Mouse (Mus musculus) heart, adult 9 months (tissue): ENCODE results near the gene Tbx4.

Experiments
- DNase-seq, 2 experiments: peaks; one replicate each; pipeline ENCODE4 v3.0.0; 2022; ENCODE audit warnings: low spot score in 2 of 2

Tbx4 gene

DNA sequence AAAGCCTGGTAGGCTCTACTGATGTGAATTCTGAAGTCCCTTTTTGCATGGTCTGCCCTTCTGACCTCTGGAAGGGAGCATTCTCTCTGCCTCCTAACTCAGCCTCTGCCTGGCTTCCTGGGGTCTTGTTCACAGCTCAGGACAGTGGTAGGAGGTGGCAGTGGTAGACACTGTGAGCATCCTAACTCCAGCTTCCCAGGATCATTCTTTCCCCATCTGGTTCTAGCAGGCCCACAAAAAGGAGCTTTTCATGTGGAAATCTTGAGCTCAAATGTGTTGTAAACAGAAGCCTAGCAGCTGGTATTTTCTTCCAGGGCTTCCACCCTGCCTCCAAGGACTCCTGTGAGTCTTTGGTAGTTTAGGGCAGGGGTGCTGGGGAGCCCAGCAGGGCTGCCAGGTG, 14.1 kb downstream of the Tbx4 start:
- no peak for DNase-seq

DNA sequence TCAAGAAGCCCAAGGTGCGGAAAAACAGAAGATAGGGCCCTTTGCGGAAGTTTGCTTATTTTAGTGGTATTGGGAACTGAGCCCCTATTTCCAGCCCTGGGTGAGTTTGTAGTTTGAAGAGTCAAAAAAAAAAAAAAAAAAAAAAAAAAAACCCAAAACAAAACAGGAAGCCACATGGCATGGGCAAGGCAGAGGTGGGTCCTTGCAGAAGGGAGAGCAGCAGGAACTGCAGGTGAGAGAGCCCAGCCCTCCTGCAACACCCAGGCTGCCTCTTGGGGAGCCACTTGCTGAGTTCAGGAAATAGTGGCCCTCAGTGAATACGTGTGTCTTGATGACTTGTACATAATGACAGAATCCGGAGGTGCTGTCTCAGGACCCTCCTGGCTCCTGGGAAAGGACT, 23.3 kb downstream of the Tbx4 start:
- no peak for DNase-seq

DNA sequence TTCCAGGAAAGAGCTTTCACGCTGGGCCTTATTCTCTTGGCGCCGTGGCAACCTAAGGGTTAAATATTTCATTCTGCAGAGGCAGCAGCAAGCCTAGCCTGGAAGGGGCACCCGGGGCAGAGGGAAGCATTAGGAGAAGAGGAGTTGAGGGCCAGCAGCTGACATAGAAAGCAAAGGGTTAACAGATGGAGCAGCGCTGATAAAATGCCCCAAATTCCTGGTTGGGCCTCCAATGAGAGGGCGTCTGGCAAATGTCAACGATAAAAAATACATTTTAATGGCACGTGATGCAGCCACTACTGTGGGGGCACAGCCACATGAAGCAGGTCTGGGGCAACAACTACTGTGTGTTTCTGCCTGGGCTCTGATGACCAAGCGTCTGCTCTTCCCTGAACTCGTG, 23.9 kb downstream of the Tbx4 start:
- no peak for DNase-seq

DNA sequence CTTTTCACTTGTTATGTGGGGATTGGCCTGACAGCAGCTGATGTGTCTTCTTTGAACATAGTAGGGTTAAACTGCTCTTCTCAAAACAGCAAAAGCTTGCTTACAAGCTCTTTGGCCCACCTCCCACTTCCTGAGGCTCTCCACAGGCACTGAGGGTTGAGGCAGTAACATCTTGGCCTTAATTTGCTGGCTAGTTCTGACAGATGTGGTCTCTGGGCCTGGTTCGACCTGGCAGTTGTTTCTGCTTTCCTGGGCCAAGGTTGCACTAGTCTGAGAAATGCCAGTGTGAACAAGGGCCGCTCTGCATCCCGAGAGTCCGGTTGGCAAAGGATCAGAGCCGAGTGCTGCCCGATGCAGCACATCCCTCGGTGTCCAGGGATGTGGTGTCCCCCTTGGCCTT, 27.3 kb downstream of the Tbx4 start:
- DNase-seq, result no peak

DNA sequence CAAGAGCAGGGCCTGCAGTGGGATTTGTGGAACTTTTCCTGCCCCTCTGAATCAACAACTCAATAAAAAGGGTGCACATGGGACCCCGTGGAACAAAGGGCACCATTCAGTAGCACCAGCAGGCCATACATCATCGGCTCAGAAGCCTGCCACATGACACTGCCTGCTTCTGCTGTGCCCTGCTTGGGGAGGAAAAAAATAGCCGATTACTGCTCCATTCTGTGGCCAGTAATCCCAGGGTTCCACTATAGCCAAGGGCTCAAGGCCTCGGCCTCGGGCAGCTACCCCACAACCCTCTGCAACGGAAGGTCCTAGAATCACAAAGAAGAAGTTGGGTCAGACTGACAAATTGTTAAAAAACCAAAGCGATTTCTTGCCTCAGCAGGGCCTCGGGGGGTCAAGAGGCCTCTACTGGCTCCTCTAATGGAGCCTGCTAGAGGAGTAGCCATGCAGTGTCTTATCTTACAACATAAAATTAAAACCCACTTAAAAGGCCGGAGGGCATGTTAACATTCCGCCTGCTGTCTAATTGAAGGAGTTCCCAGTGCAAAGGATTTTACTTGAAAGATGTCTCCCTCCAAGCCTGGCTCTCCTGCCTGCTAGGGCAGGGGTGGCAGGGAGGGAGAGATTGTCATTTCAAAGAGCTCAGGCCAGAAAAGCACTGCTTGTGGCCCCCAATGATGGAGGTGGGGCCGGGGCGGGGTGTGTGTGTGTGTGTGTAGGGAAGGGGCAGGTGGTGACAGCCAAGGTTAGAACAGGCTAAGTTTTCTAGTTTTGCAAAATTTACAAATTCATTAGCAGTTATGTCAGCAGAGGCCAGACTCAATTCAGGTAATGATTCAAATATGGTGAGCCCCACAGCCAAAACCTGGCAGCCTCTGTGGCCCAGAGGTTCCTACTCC, 31.1 kb downstream of the Tbx4 start:
- no peak for DNase-seq

DNA sequence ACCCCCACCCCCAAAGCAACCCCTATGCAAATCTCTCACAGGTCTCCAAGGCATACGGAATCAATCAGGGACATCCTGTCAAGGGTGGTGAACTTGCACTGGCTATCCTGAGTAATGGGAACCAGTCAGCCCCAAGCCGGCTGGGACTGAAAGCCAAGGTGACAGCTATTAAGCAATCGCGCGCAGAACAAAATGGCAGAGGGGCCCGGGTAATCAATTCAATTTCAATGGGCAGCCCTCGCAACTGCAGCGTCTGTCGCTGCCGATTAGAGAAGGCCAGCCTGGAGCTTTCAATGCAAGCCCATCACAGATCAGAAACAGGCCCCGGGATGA, 31.7 kb downstream of the Tbx4 start:
- no peak for DNase-seq

DNA sequence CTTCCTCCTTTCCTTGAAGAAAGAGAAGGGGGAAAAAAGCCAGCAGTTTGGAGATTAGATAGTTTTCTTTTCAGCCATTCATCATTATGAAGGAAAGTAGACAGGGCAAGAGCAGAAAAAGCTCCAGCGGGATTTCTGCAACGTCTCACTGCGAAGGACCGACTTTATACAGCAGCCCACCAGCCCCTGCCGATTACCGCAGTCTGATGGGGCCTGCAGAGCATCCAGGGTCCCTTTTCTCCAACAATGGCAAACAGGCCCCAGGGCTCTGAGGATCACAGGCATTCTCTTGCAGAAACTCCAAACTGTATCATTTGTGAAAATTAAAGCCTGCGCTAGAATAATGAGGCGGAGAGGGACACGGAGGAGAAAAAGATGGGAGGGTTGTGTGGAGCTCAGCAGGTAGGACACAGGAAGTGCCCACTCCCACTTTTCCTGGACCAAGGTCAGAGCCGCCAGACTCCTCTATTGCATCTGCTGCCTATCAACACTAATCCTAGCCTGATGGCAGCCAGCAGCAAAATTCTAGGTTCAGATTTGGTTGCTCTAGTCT, 32.2 kb downstream of the Tbx4 start:
- no peak for DNase-seq

DNA sequence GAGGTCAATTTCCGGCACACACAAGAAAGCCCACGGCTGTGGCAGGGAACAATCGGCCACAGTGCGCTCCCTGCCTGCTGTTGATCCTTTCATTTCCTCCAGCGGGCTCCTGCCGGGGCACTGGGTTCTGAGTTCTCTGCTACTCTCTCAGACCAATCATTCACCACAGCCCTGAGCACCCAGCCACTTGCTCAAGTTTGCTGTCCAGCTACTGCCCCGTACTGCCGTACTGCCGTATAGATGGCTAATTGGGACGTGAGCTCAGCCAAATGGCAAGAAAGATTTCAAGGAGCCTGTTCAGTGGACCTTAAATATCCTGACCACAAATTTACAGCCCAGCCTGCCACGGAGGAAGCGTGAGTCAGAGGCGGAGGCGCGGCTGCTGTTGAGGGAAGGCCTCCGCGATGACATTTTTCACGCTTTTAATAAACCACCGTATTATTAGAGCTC, 39.1 kb downstream of the Tbx4 start:
- peak; percentile 17 to 22 for DNase-seq

DNA sequence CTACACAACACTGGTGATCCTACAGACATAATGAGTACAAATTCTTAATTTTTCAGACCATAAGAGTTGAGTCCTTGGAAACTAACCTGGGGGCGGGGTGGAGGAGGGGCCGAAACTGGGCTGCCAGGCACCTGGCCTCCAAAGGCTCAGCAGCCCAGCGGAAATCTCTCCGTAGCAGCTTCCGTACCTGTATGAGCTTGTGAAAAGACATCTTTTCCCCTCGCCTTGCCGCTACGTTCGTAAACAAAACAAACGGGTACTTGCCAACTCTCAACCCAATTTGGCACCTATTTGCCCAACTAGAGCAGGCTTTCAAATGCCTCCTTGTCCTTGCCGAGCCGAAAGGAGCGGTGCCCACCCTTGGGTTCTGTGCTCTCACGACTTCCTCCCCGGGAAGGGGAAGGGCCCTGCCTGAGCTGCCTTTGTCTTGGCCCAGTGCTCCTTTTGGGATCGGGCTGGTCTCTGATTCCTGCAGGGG, 40.1 kb downstream of the Tbx4 start:
- no peak for DNase-seq

DNA sequence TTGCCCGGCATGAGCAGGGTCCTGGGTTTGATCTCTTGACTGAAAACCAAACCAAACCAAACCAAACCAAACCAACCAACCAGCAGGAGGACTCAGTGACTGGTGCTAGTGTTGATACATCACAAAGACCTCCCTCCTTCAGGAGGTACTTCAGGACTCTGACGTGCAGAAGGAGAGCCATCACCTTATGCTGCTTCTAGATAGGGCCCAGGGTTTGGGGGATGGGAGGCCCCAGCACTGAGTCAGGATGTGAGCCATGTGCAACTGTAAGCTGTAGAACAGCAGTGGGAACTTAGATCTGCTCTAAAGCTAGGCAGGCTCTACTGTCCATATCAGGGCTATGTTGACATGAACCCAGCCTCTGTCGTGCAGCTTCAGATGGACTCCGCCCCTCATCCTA, 41.9 kb downstream of the Tbx4 start:
- DNase-seq, result no peak

DNA sequence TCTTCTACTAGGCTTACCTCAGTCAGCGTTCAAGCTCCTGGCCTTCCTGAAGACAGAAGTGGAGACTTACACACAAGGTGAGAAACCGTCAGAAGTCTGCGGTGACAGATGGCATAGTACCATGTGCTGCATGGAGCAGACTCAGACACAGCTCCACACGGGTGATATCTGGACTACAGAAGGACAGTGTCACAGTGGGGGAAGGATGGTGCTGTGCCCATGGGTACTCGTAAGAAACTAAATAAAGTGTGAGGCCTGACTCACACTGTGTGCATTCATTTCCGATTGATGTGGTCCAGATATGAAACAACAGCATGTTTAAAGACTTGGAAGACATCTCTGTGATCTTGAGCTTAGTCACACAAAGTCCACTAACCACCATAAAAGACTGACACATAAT, 43.4 kb downstream of the Tbx4 start:
- DNase-seq, result no peak

DNA sequence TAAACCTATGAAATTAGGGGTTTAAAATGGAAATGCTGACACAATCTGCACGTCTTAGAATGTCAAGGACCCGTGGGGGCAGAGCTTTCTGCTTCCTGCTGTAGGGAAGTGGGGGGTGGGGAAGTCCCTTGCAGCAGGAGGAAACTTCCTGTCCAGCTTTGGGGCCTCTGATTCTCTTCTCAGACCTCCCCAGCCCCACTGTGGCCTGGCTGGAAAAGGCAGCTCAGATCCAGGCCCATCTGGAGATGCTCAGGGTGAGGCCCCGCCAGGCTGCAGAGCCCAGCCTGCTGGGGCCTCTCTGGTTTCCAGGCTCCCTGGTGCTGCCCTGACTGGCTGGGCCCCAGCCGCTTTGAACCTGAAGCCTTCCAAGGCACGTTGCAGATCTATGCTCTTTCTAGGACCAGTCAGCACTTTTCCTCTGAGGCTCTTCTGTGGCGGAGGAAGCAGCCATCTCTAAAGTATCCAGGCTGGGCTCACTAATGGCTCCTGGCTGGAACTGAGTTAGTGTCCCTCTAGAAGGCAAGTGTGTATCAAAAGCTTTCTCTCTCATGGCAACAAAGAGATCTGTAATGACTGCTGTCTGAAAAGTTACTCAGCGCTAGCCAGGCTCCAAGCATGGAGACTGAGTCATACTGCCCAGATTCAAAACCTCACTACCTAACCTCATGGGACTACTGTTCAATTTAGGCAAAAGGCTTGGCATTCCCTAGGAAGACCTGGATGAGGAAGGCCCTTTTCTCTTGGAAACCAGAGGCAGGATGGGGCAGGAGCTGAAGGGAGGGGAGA, 55.8 kb downstream of the Tbx4 start:
- DNase-seq, result peak; percentile 2 to 3

DNA sequence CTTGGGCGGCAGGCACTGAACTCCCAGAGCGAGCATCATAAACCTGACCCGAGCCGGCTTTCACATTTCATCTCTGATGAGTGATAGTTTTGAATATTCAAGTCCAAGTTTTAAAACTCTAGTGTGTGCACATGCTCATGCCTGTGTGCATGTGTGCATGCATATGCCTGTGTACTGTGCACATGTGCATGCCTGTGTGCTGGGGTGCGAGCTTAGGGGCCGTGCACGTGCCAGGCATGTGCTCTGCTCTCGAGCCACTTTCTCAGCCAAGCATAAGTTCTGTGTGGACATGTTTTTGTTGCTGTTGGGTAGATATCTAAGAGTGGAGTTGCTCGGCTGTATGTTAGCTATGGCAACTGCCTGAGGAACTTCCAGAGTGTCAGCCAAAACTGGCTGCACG, 62.5 kb downstream of the Tbx4 start:
- no peak for DNase-seq

DNA sequence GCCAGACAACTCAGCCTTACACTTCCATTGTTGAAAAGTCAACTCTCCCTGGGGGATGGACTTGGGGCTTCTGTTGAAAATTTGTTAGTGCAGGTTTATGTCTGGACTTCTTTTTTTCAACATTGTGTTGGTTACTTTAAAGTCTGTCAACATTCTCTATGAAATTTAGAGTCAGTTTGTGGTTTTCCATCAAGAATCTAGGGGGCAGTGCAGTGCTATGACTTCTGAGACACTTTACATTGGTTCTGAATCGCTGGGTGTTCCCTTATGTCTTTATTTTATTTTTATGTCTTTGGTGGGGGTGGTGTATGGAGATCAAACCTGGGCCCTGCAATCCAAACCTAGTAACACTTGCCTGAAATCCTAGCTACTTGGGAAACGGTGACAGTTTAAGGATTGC, 63.5 kb downstream of the Tbx4 start:
- no peak for DNase-seq

DNA sequence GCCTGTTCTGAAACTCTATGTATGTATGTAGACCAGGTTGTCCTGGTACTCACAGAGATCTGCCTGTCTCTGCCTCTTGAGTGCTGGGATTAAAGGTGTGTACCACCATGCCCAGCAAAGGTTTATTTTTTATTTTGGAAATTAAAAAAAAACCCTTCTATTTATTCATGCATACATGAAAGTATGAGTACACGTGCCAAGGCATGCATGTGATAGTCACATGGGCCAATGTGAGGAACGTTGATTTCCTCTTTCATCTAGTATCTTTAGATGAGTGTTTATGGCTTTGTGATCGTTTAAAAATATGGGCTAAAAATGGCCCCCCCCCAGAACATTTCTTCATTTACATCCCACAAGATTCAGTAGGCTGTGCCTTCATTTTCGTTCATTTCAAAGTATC, 66.3 kb downstream of the Tbx4 start:
- no peak for DNase-seq

DNA sequence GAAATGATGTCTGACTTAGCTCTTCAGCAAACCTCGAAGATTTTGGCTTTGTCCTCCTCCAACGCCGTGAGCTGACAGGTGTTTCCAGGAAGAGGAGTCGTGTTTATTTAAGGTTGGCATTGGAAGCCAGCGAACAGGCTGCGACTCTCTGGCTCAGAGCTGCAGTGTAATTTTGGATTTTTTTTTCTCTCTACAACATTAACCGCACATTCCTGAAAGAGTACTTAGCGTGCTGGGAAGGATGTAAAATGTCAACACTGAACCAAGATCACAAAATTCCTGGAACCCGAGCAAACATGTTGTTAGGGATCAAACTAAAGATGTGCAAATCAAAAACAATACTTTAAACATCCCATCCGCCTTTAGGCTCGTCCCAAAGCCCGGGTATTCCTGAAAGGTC, 69.4 kb downstream of the Tbx4 start:
- DNase-seq, result no peak

DNA sequence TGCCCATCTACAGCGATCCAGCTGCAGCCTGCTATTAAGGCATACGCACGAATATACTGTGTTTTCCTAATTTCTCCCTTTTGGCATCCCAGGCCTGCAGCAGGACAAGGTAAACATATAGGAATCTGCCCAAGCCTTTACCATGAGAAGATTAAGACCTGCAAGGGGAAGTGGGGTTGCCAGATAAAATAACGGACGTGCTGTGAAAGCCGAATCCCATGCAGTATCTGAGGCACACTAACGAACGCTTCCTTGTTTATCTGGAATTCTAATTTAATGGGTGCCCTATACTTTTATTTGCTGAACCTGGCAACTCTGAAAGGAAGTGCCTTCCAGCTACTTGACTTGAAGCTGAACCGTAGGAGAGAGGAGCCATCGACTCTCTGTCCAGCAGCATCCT, 70.2 kb downstream of the Tbx4 start:
- DNase-seq, result no peak

DNA sequence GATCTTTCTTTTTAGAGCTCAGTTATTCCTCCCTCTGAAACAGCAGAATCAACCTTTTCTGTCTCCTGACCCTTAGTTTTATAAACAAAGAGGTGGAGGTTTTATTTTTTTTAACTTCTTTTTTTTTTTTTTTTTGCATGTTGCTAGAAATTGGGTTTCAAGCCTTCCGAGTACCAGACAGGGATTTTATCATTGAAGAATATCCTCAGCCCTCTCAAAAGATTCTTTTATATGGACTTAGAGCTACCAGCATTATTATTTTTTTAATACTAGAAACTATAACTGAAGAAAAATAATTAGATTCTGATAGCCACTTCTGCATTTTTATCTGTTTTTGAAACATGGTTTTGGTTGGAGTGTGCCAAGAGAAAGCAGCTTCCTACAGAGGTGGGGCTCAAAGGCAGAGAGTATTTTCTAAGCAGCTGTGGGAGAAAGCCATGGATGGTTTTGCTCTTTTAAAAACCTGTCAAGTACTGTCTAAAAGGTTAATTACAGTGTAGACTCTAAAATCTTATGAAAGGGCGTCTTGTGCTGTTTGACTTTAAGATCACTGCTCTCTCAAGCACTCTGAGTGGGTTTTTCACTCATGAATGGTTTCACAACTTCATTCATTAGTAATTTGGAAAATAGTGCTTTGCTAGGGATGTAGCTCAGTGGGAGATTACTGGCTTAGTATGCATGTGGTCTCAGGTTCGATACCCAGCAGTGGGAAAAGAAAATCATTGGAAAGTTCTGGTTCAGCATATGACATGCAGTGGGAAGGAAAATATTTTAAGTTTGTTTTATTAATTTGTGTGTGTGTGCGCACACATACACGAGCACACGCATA, 70.9 kb downstream of the Tbx4 start:
- no peak for DNase-seq

DNA sequence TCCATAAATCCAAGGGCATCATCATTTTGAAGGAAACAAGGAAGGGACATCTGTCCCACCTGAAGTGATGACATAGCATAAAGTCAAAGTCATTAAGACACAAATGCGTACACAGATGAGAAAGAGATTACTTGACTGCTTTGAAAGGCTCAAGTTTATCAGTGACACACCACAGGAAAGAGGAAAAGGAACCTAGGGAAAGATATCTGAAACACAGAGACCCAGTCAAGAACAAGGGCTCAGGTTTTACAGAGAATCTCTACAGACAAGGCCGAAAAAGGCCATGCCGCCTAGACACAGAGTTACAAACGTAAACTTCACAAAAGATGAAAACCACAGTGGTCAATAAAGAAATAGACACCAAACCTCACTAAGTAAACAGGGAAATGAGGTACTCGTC, 73.6 kb downstream of the Tbx4 start:
- no peak for DNase-seq

DNA sequence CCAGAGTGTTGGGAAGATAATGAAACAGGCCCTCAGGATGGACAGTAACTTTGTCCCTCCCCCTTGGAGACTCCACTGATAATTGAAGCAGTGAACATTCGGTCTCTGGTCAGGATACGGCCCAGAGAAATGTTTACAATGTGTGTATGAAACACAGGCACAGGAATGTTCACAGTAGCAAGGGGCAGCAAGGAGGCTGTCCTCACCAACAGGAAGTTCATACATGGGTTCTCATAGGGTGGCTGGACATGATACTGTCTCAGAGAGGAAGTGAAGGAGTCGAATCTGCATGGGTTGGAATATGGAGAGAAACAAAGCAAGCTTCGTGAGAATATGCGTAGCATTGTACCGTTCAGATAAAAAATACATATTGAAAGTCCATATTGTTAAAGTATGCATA, 74.1 kb downstream of the Tbx4 start:
- no peak for DNase-seq

DNA sequence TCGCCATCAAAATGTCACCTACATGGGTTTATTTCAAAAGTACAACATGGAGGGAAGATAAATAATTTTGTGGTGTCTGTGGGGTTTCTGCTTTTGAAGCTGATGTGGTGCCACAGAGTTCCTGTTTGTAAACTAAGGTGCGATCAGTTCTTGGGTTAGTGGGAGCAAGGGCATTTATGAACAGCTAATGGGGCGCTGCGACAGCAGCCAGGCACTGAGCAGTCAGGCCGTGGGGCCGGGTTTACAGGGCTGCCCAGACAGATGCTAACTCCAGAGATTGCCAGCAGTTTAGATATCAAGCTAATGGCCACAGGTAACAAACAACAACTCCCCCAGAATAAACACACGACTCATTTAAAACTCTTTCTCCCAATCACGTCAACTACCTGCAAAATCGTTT, 75.3 kb downstream of the Tbx4 start:
- no peak for DNase-seq
